Mouse (Mus musculus): ENCODE measurements at regions not wholly inside any gene's neighbourhood (a gene's known extent, or its start where the extent isn't known, plus 50 kb on each side); places are given as distances from the start of the nearest gene placed in this dataset.

- no peak for TF ChIP-seq CTCF (IDR thresholded peaks at IDR 0.05; ENCODE audit: low read depth)
- no peak for TF ChIP-seq EP300 (optimal IDR thresholded peaks at IDR 0.05)
Observed at GRCm38 (mm10) chr1:163143113-163143512, 57.6 kb upstream of the Mroh9 start.

Measured in stomach, postnatal 0 days (tissue).